Mouse (Mus musculus): ENCODE data around the gene Safb. TPM values are rescaled to one million over a fixed set of nuclear protein-coding genes. Genes with fewer than 3 reads are reported as not detected.

The Safb gene
- total RNA-seq, 2 experiments from 2014 or later = 178 to 183 TPM

DNA sequence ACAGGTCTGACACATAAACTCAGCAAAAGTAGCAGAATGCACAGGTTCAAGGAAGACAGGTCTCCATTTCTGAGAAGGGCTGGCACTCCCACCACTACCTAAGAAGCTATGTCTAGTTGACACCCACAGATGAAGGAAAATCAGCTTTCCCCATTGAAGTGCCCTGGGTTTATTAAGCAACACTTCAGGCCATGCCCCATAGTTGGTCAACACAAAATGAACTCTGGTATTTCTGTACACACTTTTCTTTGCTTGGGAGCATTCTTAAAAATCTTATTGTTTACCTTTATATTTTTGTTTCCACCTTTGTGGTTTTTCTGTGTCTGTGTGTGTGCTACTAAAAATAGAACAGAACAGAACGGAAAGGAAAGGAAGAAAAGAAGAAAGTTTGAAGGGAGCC lies 24.5 kb upstream of the Safb start:
- no peak for DNase-seq

DNA sequence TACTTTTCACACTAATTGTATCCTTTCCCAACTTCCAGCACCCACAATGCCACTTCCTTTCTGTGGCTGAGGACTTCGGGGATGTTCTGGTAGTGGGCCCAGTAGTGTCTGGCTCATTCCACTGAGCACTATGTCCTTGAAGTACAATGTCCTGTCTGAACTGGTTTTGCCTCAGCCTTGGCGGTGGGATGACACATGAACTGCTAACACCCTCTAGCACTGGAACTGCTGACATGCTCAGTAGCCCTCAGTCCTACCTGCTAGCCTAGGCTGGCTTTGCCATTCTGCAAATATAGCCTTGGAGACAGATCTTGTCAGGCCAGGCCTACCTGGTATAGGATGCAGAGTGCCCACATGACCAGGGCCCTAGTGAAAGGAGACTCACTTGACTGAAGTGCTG lies 22.8 kb upstream of the Safb start:
- no peak for DNase-seq

DNA sequence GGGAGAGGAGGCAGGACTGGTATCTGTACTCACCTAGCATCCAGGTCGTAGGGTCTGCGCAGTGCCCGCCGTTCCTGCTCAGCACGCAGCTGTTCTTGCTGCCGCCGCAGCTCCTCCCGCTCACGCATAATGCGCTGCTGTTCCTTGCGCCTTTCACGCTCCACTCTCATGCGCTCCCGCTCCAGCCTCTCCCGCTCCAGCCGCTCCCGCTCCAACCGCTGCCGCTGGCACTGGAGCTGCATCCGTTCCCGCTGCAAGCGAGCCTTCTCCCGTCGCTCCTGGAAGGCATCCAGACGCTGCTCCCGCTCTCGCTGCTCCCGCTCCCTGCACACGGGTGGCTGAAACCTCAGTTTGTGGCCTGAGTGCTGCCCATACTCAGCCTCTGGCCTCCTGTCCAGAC lies 18.3 kb upstream of the Safb start:
- DNase-seq = no peak

DNA sequence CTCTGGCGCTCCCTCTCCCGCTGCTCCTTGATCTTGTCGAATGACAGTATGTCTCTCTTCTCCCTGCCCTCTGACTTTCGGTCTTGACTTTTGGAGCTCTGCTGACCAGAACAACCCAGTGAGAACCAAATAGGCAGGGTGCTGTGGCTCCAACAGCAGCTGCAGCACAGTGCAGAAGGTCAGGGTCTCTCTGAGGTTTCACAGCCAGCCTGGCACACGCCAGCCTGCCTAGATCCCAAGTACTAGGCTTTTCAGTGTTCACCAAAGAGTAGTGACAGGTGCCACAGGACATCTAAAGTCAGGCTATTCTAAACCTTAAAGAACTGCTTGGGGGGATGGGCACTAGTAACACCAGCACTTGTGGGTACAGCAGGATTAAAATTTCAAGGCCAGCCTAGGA lies 17.7 kb upstream of the Safb start:
- DNase-seq = no peak

DNA sequence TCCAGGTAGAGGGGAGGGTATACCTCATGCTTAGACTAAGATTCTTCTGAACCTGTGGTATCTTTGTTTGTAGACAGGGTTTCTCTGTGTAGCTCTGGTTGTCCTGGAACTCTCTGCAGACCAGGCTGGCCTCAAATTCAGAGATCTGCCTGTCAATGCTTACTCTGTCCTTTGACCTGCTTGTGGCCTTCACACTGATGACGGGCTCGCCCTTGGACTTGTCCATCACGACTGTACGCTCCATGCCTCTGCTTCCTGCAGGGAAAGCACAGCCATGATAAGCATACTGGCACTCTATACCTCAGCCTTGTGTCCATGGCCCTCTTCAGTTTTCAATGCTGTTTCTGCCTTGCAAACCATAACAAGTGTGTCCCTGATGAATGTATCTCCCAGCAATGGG lies 17.3 kb upstream of the Safb start:
- no peak for DNase-seq

DNA sequence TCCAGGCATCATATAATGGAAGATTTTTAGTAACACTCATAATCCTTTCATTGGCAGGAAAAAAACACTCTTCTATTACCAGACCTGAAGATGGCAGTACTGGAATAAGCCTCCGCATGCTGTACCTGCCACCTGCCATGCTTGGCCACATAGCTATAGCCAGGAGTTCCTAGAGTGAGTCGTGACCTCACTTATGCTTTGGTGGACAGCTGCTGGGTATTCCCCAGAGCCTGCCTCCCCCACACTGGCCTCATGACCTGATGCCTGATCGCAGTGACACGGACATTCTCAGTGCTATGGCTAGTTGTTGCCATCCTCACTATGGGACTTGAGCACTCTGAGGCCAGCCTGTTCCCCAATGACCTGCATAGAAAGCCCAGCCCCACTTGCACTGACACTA lies 14.3 kb upstream of the Safb start:
- DNase-seq = no peak

DNA sequence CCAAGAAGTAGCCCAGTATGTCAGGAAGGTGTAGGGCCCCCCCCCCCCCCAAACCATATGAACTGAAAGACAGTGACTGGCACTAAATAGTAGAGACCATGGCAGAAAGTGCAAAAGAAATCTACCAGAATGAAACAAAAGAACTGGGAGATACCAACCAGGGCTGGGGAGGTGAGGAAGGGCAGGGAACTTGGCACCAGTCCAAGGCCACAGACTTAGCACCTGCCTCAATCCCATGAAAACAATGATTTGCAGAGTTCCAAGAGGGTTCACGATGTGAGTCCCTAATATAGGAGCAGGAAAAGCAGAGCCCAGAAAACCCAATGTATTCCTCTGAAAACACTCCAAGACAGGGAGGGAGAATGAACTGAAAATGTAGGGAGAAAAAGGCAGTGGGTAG lies 12.5 kb upstream of the Safb start:
- no peak for DNase-seq

DNA sequence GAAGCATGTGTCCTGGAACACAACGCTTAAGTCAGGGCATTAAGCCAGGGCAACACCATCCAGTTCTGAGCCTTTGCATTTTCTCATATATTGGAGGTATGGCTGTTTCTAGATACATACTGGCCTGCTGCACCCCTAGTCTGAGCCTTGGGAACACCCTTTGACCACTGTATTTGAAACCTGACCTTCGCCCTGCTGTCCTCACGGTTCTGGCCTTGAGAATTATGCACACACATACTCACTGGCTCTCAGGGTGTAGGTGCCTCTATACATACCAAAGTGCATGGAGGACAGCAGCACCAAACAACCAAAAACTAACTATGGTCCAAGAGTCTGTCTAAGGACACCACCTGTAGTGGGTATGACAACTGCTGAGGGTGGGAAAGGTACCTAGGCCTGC lies 11.7 kb upstream of the Safb start:
- DNase-seq = no peak

DNA sequence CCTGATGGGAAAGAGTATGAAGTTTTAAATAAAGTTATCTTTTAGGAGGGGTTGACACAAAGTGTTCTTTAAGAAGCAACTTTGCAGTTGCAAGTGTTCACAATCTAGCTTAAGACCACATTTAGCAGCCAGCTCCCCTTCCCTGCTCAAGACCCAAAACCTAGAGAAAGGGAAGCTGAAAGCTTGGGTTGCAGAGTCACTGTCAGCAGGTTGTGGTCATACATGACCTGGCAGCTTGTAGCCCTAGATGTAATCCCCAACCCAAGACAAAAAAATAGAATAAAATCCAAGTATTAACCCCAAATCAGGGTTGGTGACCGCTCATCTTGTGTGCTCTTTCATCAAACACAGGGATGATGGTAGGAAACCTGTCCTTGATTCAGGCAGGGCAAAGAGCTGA lies 1.6 kb upstream of the Safb start:
- DNase-seq = no peak

DNA sequence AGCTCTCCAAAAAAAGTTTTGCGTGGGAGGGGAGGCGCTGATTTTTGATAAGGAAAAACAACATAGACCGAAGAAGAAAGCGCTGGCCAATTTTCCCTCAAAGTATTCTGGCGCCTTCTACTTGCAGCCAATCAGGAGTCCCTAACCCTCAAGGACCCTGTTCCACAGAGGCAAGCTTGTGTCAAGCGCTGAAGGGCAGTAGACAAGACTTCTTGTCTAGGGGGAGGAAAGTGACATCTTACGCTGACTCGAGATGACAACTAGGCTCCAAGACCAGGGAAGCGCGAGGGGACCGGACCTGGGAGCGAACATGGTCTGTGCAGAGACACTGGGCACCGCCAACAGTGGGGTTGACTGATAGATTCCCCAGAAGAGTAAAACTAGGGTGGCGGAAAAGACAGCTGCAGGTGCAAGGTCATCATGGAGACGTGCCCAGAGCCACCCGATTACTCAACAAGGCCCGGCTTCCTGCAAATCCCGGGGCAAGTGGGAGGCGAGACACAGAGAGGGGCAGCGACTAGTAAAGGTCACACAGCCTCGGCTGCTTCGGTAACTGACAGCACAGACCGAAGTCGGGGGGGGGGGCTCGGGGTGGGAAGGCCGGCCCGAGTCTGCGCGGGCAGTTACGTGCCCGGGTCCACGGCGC lies 891 bp upstream of the Safb start:
- DNase-seq = peak in 1 of 2 experiments; percentile 37

DNA sequence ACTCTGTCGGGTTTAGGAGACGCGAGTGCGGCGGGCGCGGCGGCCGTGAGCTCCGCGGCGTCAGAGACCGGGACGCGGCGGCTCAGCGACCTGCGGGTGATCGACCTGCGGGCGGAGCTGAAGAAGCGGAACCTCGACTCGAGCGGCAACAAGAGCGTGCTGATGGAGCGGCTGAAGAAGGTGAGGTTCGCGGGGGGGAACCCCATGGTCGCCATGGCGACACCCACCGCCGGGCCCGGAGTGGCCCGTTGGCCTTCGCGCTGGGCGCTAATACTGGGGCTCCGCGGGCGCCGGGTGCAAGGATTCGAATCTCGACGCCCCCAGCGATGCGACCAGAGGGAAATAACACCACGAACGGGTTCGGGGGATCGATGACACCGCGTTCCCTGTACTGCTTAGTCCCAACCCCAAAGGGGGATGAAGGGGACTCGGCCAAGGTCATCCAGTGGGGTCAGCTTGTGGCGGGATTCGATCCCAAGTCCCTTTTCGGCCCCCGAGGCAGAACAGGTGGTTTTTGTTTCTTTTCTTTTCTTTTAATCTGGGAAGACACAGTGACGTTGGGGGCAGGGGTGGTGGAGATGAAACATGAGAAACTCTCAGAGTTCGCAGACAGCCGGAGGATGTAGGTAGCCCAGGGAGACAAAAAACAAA lies 671 bp downstream of the Safb start:
- no peak for DNase-seq

DNA sequence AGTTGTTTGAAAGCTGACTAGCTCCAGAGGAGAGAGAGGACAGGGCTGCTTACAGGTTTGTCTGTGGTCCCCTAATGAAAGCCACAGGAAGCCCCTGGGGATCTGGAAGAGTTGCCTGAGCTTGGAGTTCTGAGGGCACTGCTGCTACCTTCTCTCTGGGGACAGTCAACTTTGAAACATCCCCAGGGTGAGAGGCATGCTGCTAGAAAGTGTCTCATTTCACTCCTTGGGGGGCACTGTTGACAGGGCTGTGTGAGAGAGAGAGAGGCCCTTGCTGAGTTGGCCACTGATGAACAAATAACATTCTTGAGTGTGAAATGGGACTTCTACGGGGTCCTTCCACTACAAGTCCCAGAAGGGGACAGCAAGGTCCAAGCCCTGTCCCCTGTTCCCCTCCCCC lies 3.1 kb downstream of the Safb start:
- no peak for DNase-seq

DNA sequence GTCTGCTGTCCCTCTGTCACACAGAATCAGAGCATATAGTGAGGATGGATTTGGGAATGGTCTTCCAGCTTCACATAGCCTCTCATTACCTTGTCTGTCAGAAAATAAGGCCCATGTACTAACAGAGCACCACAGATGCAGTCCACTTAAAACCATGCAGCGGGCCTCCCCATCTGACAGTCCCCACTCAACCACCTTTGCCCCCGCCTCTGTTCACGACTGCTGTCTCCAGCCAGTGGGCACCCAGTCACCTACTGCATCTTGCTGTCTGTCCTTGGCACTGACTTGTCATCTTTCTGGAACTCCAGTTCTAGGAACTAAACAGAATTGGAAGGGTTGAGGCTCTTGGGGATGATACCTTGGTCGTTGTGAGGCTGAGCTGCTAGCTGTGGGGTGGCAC lies 4.3 kb downstream of the Safb start:
- no peak for DNase-seq

DNA sequence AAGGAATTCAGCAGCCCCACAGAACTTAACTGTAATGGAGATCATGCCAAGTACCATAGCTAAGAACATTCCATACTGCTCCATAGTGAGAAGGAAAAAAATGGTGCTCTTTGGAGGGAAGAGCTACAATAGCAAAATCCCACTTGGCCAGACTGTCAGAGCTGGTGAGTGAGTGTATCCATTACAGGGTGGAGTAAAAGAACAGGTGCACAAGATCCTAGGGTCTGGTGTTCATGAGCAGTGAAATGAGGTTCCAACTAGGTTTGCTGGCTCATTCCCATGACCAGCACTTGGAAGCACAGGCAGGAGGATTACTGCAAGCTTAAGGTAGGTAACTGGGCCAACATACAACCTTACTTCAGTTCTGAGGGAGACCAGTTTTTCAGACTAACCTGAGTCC lies 7.9 kb downstream of the Safb start:
- DNase-seq = no peak

DNA sequence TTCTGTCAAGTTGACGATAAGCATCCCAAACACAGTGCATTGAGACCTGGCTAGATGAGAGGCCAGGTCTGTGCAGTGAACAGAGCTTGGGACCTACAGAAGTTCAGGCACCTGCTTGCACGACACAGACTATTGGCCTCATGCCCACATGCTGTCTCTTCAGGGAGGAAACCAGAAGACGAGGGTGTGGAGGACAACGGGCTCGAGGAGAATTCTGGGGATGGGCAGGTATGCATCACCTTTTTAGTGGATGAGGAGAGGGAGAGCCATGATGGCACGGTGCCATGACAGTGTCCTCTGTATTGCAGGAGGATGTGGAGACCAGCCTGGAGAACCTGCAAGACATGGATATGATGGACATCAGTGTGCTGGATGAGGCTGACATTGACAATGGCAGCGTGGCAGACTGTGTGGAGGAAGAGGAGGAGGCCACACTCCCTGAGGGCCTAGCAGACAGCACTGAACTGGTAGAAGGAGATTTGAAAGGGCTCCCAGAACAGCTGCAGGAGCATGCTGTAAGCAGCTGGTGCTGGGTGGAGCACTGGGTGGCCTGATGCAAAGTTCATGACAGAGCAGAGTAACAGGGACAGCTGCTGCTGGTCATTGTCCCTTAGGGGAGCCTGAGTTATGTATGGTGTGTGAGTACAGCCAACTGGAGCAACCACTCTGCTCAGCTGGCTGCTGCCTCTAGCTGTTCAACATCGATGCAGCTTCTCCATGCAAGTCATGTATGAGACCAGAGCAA lies 9.1 kb downstream of the Safb start:
- DNase-seq = no peak

DNA sequence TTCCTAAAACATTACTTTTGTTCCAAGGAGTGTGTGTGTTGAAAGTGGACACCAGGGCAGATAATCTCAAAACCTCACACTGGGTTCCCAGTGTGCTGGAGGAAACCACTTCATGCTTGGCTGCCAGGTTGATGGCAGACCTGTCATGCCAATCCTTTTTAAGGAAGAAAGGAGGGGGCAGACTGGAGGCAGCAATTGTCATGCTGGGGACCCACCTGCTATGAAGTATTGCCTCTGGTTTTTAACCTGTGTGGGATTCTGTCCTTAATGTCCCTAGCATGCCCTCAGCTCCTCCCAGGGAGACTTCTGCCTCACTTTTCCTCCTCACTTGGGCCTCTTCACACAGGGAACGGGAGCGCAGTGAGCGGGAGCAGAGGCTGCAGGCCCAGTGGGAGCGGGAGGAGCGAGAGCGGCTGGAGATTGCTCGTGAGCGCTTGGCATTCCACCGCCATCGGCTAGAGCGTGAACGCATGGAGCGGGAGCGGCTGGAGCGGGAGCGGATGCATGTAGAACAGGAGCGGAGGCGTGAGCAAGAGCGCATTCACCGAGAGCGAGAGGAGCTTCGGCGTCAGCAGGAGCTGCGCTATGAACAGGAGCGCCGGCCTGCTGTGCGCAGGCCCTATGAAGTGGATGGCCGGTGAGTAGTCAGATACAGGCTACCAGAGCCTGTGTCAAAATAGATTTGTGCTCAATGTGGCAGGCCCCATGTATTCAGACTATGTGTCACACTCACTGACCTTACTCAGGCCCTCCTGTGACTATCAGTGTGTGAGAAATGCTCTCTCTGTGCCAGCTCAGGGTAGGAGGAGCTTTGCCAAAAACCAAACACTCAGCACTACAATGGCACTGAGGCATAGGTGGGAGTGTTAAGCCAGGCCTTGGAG lies 18.8 kb downstream of the Safb start:
- DNase-seq = no peak

DNA sequence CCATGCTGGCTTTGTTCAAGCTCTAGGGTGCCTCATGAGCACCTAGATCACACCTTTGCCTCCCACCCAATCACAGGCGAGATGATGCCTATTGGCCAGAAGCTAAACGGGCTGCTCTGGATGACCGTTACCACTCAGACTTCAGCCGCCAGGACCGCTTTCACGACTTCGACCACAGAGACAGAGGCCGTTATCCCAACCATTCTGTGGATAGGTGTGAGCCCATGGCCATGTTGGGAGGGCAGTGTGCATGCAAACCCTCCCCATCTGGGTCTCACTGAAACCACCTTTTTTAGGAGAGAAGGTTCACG lies 19.4 kb downstream of the Safb start:
- no peak for DNase-seq

DNA sequence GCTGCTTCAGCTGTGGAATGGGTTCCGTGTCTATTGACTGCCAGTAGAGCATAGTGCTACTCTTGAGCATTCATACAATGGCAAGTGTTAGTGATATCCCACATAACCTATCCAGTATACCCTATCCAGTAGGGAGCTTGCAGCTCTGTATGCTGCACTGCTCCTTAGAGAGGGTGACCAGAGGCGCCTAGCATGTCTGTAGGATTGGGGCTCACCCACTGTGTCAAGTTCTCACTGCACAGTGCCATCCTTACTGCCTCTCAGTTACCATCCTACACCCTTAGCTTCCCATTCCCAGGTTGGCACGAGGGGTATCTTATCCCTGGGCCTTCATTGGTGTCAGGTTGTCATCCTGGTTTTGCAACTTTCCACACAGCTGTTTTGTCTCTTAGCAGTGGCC lies 19.8 kb downstream of the Safb start:
- DNase-seq = no peak

DNA sequence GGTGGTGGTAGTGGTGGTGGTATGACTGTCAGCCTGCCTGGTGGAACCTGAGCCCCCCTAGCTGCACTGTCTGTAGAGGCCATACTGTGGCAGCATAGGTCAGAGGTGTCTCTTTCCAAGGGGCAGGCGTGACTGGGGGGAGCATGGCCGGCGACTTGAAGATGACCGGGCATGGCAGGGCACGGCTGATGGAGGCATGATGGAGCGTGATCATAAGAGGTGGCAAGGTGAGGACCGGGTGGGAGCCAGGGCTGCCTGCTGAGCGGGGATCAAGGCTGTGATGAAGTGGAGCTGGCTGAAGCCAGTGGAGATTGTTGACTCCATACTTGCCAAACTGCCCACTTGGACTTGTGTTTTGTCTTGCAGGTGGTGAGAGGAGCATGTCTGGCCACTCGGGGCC lies 20.8 kb downstream of the Safb start:
- no peak for DNase-seq

DNA sequence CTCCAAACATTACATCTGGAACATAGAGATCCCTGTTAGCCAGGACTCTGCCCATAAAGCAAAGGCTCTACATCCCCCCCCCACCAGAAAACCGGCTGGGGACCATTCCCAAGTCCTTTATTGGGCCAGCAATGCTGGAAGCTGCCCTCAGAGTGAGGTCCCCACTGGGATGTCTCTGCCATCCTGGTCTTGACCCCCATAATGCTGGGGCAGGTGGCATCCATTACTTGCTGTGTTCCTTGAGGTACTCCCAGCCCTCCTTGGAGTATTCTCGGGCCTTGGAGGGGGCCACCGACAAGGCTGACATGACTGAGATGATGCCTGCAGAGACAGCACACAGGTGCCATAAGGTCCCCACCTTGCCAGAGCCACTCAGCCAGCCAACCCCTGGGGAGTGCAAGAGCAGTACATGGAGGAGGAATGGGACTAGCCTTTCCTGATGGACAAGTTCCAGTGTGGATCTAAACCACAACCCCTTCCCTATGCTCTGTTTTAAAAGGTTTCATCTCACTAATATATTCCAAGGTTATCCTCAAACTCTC lies 23.0 kb downstream of the Safb start:
- no peak for DNase-seq

DNA sequence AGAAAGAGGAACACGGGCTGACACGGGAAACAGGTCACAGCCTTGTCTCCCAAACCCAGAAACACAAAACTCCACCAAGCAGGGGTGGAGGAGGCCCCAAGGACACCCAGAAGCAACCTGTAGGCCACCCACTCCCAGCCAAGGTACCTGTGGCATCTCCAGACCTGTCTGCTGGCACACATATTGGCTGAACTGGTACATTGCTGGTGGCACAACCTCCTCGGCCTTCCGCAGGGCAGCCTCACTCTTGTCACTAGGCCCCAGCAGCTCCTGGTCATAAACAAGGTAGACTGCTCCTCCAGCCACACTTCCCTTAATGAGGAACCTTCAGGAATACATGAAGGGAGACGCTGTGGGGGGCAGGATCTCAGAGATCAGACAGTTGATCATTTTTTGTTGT lies 24.1 kb downstream of the Safb start:
- no peak for DNase-seq

DNA sequence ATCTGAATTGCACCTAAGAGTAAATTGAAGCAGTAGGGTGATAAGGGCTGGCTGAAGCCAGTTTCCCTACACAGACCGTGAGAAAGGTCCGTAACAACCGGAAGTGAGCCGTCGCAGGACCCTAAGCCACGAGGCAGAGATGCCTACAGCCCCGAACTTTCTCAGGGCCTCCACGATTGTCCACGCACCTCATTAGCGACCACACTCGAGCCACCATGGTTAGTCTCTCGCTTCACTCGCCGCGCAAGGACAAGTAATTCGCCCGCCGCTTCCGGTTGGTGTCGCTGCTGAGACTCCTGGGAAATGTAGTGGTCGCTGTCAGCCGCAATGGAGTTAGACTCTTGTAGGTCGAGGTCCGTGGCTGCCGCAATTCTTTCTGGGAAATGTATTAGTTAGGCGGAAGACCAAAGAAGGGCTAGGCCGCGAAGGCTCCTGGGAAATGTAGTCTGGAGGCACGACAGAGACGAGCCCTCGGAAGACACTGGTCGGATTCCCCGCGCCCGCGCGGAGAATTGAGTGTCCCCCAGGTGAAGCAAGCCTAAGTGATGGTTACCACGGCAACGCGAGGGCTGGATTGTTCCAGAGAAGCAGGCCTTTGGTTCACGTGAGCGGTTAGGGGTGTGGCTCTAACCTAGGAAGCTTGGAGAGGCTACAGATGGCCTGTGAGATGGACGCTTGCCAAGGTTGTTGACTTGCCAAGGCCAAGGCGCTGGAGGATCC lies 25.0 kb downstream of the Safb start, which contains the start of gene 2410015M20Rik:
TSS of gene 2410015M20Rik (minus strand) at position 320 of the 720 bp plus-strand sequence.
- peak; percentile 95 for DNase-seq

Data from layer of hippocampus, postnatal 36 days (tissue).